Mouse (Mus musculus): ENCODE data around the gene Gm20431.

DNA sequence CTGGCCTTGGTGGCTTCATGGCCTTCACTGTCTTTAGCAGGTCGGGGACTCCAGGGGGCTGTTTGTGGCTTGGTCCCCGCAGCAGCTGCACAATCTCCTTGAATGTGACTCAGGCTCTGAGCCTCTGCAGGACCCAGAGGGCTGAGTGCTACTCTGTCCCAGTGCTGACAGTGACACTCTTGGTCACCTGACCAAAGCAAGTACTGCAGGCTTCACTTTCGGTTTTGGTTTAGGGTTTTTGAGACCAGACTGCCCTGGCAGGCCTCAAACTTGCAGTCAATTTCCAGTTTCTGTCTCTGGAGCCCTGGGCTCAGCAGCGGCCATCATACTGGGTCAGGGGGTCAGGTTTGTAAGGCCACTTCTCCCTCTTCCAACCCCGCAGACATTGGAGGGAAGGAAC is 36.6 kb upstream of the Gm20431 start:
- TF ChIP-seq CTCF (IDR thresholded peaks at IDR 0.05; ENCODE audit: extremely low read depth, insufficient read depth, low read length) (no peak), POLR2A (IDR thresholded peaks at IDR 0.05; ENCODE audit: extremely low read depth, insufficient read depth, low read length) (no peak)

Data from cortical plate, adult 2 months (tissue).